Mouse (Mus musculus): ENCODE results near the gene Grb7. TPM values are rescaled to one million over a fixed set of nuclear protein-coding genes. Genes with fewer than 3 reads are reported as not detected.

Gene Grb7
- polyA plus RNA-seq, 1 experiment from 2014 or later, result 0.24 TPM

GRCm38 (mm10) chr11:98475630-98476433, 29.6 kb downstream of the Grb7 start:
- Histone ChIP-seq H3K27ac (no peak overlapping the region), H3K9ac (replicated peaks) (no peak overlapping the region), H3K4me3 (replicated peaks) (no peak overlapping the region), H3K4me1 (replicated peaks) (peaks cover 5% of the 10 kb centered on the region; the same call in 1 of the 2 replicates), H3K4me2 (replicated peaks) (no peak overlapping the region), H3K9me3 (no peaks in the 10 kb centered on the region), H3K27me3 (no peaks in the 10 kb centered on the region), H3K36me3 (no peaks in the 10 kb centered on the region)
- WGBS, result 91% methylated on average over 9 of the region's 9 CpGs
- ATAC-seq, result no peak

GRCm38 (mm10) chr11:98476434-98476807, 30.2 kb downstream of the Grb7 start:
- Histone ChIP-seq H3K27ac (no peak overlapping the region), H3K9ac (replicated peaks) (no peak overlapping the region), H3K9me3 (no peaks in the 10 kb centered on the region), H3K36me3 (no peaks in the 10 kb centered on the region), H3K4me3 (replicated peaks) (no peak overlapping the region), H3K27me3 (no peaks in the 10 kb centered on the region), H3K4me1 (replicated peaks) (peaks cover 5% of the 10 kb centered on the region; the same call in 1 of the 2 replicates), H3K4me2 (replicated peaks) (no peak overlapping the region)
- no peak for ATAC-seq
- WGBS, result 91% methylated on average over 4 of the region's 4 CpGs

DNA sequence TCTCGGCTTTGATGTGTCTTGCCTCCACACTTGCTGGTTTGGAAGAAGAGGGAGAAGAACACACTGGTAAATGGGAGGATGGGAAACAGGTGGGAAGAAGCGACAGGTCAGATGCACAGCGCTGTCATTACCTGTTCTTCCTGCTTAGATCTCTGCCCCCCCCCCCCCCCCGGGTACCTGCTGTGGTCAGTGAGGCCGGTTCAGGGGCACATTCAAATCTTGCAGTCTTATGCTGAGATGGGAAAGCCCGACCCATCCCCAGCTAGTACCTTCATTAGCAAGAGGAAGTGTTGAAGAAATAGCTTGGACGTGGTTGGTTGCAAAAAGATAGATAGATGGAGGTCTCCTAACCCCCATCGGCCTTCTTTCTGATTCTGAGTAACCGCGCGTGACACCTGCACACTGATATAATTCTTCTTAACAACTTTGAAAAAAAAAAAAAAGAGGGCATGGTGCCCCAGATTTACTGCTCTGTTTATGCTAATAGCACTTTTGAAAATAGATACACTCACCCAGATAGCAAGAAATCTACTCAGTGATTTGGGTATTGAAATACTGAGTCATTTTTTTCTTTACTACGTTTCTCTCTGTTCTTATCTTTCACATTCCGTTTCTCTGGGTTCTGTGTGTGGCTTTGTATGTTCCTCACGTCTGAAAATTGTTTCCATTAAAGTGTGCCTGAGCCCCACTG, 31.0 kb downstream of the Grb7 start:
- Histone ChIP-seq H3K36me3 (no peaks in the 10 kb centered on the region), H3K27ac (no peak overlapping the region), H3K4me3 (replicated peaks) (no peak overlapping the region), H3K4me1 (replicated peaks) (peaks cover 5% of the 10 kb centered on the region; the same call in 1 of the 2 replicates), H3K4me2 (replicated peaks) (no peak overlapping the region), H3K9me3 (no peaks in the 10 kb centered on the region), H3K27me3 (no peaks in the 10 kb centered on the region), H3K9ac (replicated peaks) (no peak overlapping the region)
- ATAC-seq, result no peak
- 75% methylated on average over 14 of the region's 14 CpGs for whole genome bisulfite sequencing

- no peak for ATAC-seq
- 83% methylated on average over 13 of the region's 13 CpGs for WGBS
- Histone ChIP-seq H3K9ac (replicated peaks) (no peak overlapping the region), H3K4me1 (replicated peaks) (no peaks in the 10 kb centered on the region), H3K27me3 (no peaks in the 10 kb centered on the region), H3K27ac (no peak overlapping the region), H3K4me3 (replicated peaks) (no peak overlapping the region), H3K9me3 (no peaks in the 10 kb centered on the region), H3K4me2 (replicated peaks) (no peak overlapping the region), H3K36me3 (no peaks in the 10 kb centered on the region)
These were observed 33.1 kb downstream of the Grb7 start for GRCm38 (mm10) chr11:98479026-98479939.

- Histone ChIP-seq H3K36me3 (no peaks in the 10 kb centered on the region), H3K4me2 (replicated peaks) (no peak overlapping the region), H3K27ac (no peak overlapping the region), H3K27me3 (no peaks in the 10 kb centered on the region), H3K4me1 (replicated peaks) (no peaks in the 10 kb centered on the region), H3K9ac (replicated peaks) (no peak overlapping the region), H3K4me3 (replicated peaks) (no peak overlapping the region), H3K9me3 (no peaks in the 10 kb centered on the region)
- WGBS, result 93% methylated on average over 12 of the region's 12 CpGs
- ATAC-seq, result no peak
These were observed 33.8 kb downstream of the Grb7 start for GRCm38 (mm10) chr11:98479940-98480497.

DNA sequence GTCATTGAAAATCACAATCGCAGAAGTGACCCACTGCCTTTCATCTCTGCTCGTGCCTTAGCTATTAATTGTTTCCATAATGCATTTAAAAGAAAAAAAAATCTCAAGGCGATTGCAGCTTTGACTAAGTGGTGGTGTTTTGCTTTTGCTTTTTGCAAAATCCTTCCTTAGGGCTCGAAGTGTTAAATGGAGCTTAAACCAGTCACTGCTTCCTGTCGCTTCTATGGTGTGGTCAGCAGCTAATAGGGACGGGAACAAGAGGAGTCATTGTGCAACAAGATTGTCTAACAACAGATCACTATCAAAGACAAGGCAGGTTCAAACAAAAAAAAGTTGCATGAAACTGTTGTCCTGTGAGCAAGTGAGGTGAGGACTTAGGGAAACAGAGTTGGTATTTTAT, 35.0 kb downstream of the Grb7 start:
- Histone ChIP-seq H3K4me2 (replicated peaks) (no peak overlapping the region), H3K27ac (no peak overlapping the region), H3K36me3 (no peaks in the 10 kb centered on the region), H3K4me1 (replicated peaks) (no peaks in the 10 kb centered on the region), H3K9ac (replicated peaks) (no peak overlapping the region), H3K4me3 (replicated peaks) (no peak overlapping the region), H3K9me3 (no peaks in the 10 kb centered on the region), H3K27me3 (no peaks in the 10 kb centered on the region)
- ATAC-seq, result no peak
- WGBS, result 73% methylated on average over 6 of the region's 6 CpGs

DNA sequence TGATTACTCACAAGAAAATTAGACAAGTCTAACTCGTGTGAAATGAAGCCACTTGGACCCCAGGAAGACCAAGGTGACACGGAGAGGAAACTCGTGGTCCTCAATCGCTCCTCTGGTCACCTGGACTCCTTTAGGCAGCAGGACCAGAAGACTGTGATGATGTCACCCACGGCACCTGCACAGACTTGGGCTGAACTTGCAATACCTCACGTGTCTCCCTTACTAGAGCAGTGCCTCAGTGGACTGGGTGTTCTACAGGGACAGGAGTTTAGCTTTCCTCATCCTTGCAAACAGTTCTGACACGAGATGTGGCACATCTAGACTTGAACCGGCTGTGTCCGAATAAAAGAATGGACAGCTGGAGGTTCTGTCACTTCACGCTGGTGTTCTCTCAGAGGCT, 35.9 kb downstream of the Grb7 start:
- no peak overlapping the region for H3K9ac ChIP-seq (replicated peaks)
- no peak for ATAC-seq
- H3K27me3 ChIP-seq, result no peaks in the 10 kb centered on the region
- H3K27ac ChIP-seq, result no peak overlapping the region
- no peak overlapping the region for H3K4me3 ChIP-seq (replicated peaks)
- no peaks in the 10 kb centered on the region for H3K36me3 ChIP-seq
- WGBS, result 86% methylated on average over 10 of the region's 10 CpGs
- H3K4me1 ChIP-seq (replicated peaks), result no peaks in the 10 kb centered on the region
- no peak overlapping the region for H3K4me2 ChIP-seq (replicated peaks)
- H3K9me3 ChIP-seq, result no peaks in the 10 kb centered on the region

DNA sequence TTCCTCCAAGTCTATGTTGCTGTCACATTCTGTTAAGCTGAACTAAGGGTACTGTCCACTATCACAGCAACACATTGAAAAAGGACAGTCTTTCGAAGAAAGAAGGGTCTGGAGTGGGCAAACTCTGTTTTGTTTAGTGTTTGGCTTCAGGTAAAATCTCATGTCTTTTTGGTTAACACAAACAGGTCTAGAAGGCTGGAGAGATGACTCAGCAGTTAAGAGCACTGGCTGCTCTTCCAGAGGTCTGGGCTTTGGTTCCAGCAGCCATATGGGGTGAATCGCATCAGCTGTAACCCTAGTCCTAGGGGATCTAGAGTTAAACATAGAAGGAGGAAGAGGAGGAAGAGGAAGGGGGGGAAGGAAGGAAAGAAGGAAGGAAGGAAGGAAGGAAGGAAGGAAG, 39.6 kb downstream of the Grb7 start:
- 93% methylated on average over 2 of the region's 2 CpGs for WGBS
- no peak overlapping the region for H3K9ac ChIP-seq (replicated peaks)
- H3K9me3 ChIP-seq, result no peaks in the 10 kb centered on the region
- H3K27ac ChIP-seq, result no peak overlapping the region
- no peaks in the 10 kb centered on the region for H3K27me3 ChIP-seq
- no peak for ATAC-seq
- H3K4me3 ChIP-seq (replicated peaks), result no peak overlapping the region
- H3K36me3 ChIP-seq, result no peaks in the 10 kb centered on the region
- no peak overlapping the region for H3K4me2 ChIP-seq (replicated peaks)
- peaks cover 6% of the 10 kb centered on the region; the same call in 1 of the 2 replicates for H3K4me1 ChIP-seq (replicated peaks)

- ATAC-seq, result no peak
- Histone ChIP-seq H3K4me1 (replicated peaks) (peaks cover 6% of the 10 kb centered on the region; the same call in 1 of the 2 replicates), H3K27ac (no peak overlapping the region), H3K4me2 (replicated peaks) (no peak overlapping the region), H3K36me3 (no peaks in the 10 kb centered on the region), H3K4me3 (replicated peaks) (no peak overlapping the region), H3K9me3 (no peaks in the 10 kb centered on the region), H3K9ac (replicated peaks) (no peak overlapping the region), H3K27me3 (no peaks in the 10 kb centered on the region)
- 80% methylated on average over 5 of the region's 5 CpGs for WGBS
These were observed 41.4 kb downstream of the Grb7 start for GRCm38 (mm10) chr11:98487526-98488040.

GRCm38 (mm10) chr11:98488540-98489234, 42.5 kb downstream of the Grb7 start:
- Histone ChIP-seq H3K4me3 (replicated peaks) (no peak overlapping the region), H3K27me3 (no peaks in the 10 kb centered on the region), H3K36me3 (no peaks in the 10 kb centered on the region), H3K9ac (replicated peaks) (no peak overlapping the region), H3K4me2 (replicated peaks) (no peak overlapping the region), H3K27ac (no peak overlapping the region), H3K9me3 (no peaks in the 10 kb centered on the region), H3K4me1 (replicated peaks) (peaks cover 6% of the 10 kb centered on the region; the same call in 1 of the 2 replicates)
- WGBS, result 74% methylated on average over 20 of the region's 20 CpGs
- ATAC-seq, result no peak

GRCm38 (mm10) chr11:98491571-98491970, 45.4 kb downstream of the Grb7 start:
- Histone ChIP-seq H3K9me3 (no peaks in the 10 kb centered on the region), H3K27ac (no peak overlapping the region), H3K4me3 (replicated peaks) (no peak overlapping the region), H3K27me3 (peaks cover 10% of the 10 kb centered on the region; the same call in 1 of the 2 replicates), H3K36me3 (no peaks in the 10 kb centered on the region), H3K4me1 (replicated peaks) (peaks cover 6% of the 10 kb centered on the region; the same call in 1 of the 2 replicates), H3K9ac (replicated peaks) (no peak overlapping the region), H3K4me2 (replicated peaks) (no peak overlapping the region)
- ATAC-seq, result no peak
- WGBS, result 77% methylated on average over 7 of the region's 7 CpGs

All from midbrain, embryonic 13.5 days (tissue).